Mouse (Mus musculus) forelimb bud, embryonic 11.5 days (tissue): ENCODE data around the gene Rps6ka1.
"Not testable (repeated sequence)": the region's sequence is repeated elsewhere in the genome, so short reads cannot be mapped to it uniquely, and the experiment has no call there.

ENCODE experiments used
- DNase-seq: peaks from one replicate; pipeline ENCODE4 v3.0.0-alpha.2; 2012; ENCODE audit warnings: low read depth, low spot score

Rps6ka1 gene

DNA sequence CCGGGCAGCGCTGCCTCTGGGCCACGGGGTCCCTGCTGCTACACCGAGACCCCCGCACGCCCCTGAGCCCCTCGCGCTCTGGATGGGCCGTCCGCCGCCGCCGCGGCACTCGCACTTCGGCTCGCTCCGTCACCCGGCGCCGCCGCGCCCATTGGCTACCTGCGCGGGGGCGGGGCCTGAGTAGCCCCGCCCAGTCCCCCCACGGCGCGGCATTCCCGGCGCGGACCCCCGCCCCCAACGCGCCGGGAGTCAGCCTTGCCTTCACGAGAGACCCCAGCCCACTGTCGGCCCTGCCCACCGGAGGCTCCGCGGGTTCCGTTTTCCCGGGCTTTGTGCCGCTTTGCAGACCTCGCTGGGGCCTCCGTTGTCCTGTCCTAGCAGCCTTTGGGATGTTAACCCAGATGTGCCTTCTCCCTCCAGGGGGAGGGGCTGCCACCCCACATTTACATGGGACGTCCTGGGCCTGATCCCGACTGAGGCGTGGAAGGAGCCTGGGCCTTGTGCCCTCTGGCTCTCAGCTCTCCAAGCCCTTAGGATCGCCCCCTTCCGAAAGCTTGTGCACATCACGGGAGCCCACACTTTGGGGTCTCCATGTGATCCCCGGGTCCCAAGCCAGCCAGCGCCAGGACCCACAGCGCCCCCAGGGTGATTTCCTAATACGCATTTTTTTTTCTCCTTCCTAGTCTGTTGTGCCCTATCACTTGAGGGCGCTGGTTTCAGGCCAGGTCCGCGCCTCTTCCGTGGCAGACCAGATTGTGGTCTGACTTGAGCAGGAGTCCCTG is at the start of gene Rps6ka1:
TSS of gene Rps6ka1 (minus strand) at position 126 of the 782 bp plus-strand sequence.
- peak; percentile 82 for DNase-seq

DNA sequence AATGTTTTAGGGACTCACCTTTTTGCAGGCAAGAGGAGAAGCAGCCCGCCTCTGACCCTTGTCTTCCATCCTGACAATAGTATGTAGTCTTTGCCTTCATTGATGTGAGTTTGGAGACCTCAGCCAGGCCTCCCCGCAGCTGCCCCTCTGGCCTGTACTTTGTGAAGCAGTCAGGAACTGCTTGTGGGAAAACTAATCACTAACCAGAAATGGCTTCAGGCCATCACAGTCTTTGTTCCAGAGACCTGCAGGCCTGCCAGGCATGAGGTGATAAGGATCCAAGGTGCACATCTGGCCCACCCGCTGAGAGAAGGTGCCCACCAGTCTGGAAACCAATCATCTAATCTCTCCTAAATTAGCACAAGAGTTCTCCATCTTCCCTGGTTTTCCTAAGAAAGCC is 44.2 kb upstream of the Rps6ka1 start:
- no peak for DNase-seq

DNA sequence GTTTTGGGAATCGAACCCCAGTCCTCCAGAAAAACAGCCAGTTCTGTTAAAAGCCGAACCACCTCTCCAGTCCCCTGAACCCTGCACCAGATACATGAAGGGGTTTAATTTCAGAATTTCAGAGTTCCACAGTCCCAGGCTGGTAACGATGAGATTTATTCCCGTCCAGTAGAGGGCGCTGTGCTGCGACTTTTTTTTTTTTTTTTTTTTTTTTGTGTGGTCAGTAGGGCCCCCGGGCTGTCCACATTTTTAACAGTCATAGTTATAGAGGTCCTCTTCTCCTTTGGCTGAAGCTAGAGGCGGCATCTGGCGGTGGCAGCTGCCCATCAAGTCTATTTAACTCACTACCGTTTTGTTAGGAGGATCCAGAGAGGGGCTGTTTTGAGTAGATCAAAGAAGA is 43.8 kb upstream of the Rps6ka1 start:
- DNase-seq, result peak; percentile 26

DNA sequence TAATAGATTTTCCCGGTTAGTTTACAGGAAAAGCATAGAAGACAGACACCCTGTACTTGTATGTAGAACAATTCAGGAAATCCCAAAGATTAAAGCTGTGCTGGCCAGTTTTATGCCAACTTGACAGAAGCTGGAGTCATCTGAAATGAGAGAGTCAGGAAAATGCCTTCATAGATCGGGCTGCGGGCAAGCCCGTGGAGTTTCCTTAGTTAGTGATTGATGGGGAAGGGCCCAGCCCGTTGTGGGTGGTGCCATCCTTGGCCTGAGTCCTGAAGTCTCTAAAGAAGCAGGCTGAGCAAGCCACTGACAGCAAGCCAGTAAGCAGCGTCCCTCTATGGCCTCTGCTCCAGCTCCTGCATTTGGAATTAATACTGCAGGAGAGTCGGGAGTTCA is 41.7 kb upstream of the Rps6ka1 start:
- no peak for DNase-seq

DNA sequence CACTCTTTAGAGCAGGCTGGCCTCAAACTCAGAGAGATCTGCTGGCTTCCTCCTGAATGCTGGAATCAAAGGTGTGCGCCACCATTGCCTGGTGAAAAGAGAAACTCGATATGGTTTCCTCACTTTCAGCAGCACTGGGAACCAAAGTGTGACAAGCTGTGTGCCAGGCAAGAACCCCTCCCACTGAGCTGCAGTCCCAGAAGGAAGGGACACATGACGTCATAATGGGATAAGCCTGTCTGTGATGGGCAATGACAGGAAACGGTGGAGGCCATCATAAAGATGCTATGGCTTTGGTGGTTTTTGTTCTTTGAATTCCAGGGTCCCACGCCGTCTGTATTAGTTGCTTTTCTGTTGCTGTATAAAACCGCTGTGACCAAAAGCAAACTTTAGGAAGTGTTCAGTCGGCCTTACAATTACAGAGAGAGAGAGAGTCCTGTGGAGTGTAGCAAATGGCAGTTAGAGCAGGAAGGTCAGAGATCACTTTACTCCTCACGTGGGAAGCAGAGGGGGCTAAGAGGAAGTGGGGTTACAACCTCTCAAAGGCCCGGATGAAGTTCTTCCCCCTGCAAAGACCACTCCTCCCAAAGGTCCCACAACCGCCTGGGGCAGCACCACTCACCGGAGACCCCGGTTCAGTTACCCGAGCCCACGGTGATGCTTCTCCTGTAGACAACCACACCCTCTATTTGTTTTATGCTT is 41.1 kb upstream of the Rps6ka1 start:
- peak; percentile 53 for DNase-seq

DNA sequence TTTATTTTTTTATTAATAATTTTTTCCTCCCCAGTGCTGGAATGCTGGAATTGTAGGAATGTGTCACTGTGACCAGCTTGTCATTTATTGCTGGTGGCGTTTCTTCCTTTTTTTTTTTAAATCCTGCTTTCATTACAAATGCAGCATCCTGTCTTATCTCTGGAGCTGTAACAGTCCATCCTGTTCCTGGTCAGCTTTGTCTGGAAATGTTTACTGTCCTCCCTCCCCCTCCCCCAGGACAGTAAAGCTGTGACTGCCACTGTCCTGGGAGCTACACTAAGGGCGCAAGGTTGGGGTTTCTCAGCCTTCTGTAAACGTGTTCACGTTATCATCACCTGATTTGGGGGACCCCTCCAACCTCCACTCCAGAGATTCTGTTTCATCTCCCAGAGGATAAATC is 37.6 kb upstream of the Rps6ka1 start:
- no peak for DNase-seq

DNA sequence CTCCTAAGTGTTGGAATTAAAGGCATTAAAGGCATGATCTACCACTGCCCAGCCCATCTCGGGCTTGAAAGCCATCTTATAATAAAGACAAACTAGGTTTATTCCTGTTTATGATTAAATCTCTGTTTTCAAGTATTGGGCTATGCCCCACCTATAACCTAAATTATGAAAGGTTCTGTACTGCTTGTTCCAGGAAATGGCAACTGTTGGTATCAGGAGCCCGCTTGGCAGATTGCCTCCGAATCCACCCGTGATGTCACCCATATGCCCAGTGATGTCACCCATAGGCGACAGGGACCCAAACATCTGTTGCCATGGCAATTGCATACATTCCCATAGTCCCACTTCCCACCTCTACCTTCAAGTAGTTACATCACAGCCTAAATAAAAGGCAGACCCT is 36.1 kb upstream of the Rps6ka1 start:
- no peak for DNase-seq

DNA sequence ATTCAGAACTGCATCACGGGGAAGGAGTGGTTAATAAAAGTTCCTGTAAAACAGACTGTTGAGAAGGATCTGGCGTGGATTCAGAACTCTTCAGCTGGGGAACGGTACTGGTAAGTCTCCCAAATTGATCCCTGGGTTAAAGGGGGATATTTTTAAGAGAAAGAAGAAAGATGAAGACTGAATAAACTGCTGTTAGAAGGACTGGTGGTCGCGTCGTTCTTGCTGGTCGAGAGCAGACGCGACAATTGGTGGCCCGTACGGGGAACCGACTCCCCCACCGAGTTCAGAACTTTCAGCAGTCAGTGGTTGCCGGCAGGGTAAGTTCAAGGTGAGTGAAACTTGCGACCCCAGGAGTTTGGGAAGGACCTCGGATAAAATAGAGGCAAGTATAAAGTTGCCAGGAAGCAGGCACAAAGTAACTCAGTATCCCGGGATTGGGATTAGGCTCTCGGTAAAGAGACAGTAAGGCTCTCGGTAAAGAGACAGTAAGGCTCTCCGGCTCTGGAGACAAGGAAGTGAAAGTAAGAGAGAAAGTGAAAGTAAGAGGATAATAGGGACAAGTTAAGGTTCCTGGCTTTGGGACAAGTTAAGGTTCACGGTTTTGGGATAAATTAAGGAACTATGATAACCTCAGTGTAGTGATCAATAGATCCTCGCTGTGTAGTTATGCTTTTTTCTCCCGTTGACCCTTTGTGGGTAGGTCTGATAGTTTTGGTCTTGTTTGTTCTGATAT is 30.7 kb upstream of the Rps6ka1 start:
- DNase-seq, result not testable (repeated sequence)

DNA sequence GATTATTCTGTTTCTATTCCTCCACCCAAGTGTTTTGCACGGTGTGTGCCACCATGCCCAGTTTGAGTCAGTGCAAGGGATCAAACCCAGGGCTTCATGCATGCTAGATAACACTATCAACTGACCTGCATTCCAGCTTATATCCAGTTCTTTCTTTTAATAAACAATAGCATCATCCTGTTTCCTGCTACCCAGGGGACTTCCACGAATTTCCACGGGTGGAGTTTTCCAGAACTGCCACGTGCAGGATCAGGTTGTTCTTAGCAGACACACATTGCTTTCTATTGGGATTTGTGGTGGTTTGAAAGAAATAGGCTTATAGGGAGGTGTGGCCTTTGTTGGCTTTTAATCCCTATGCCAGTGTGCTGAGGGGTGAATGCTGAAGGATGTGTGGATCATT is 24.4 kb upstream of the Rps6ka1 start:
- DNase-seq, result no peak

DNA sequence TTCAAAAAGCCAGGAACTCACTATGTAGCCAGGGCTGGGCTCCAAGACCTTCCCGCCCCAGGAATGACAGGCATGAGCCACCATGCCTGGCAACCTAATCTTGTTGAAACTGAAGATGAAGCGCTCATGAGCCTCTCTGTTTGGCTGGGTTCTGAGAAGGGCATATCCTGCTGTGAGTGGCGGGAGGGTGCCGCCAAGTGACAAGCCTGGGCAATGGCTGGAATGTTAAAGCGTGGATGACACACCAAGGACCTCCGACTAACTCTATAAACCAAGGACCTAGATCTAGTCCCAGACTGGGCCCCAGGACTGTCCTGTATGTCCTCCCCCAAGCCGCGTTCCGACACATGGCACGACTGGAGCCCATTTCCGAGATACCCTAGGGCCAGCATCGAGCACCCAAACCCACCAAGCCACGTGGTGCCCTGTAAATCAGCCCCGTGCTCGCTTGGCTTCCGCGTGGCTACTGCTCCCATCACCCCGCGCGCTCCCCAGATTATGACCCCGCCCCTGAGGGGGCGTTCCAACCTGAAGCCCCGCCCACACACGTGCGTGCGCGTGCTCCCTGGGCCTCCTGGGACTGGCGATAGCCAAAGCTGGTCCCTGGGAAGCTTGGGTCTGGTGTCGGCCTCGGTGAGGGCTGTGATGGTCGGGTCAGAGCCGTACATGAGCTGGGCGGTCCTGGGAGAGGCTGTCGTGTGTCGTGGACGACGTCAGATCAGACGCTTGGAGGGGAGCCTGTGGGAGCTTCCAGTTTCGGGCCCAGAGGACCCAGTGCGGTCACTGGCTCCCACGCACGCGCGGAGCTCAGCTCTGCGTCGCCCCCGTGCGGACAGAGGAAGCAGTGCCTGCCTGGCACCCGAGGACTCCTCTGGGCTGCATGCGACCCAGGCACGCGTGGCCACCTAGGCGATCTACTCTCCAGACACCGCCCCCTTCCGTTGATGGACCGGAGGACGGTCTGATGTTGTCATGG is 22.9 kb upstream of the Rps6ka1 start:
- peak; percentile 94 for DNase-seq

DNA sequence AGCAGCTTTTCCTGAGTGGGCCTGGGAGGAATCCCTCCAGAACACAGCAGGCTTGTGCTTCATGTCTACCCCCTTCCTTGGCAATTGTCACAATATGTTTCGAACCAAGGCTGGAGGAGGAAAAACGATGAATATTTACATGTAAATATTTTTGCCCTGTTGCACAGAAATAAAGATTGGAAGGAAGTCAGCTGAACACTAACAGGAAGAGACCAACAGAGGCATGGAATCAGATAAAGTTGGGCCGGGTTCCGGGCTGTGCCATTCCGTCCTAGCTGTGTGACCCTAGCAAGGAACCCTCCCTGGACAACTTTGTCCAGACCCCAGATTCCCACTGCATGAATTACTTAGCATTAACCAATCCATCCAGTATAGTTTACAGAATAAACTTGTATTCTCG is 20.5 kb upstream of the Rps6ka1 start:
- no peak for DNase-seq

DNA sequence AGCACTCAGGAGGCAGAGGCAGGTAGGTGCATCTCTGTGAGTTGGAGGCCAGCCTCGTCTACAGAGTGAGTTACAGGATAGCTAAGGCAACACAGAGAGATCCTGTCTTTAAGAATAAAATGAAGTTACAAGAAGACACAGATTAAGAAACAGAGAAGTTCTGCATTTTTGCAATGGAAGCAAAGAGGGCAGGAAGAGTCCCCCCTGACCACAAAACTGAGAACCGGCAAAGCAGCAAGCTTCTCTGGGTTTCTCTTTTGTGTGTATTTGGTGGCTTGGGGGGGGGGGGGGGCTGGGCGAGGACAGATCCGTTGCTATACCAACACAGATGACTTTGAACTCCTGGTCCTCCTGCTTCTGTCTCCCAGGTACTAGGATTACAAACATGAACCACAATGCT is 19.5 kb upstream of the Rps6ka1 start:
- DNase-seq, result no peak

DNA sequence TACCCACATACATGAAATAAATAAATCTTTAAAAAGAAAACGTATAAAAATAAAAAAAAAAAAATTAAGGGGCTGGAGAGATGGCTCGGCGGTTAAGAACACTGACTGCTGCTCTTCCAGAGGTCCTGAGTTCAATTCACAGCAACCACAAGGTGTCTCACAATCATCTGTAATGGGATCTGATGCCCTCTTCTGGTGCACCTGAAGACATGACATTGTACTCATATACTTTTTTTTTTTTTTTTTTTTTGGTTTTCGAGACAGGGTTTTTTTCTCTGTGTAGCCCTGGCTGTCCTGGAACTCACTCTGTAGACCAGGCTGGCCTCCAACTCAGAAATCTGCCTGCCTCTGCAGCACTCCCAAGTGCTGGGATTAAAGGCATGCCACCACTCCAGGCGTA is 18.7 kb upstream of the Rps6ka1 start:
- DNase-seq, result not testable (repeated sequence)

DNA sequence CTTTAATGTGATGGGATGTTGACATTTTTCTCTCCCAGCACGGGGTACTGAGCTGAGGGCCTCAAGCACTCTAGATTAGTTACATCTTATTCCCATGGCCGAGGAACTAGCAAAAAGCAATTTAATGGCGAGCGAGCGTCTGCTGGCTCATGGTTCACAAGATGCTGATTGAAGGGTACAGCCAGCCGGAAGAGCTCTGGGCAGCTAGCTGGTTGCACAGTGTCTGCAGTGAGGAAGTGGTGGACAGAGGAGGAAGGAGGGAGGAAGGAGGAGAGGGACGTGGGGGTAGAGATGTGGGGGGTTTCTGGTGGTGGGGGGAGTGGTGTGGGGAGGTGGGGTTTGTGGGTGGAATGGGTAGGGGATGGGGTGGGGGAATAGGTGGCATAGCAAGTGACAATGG is 17.6 kb upstream of the Rps6ka1 start:
- DNase-seq, result no peak

DNA sequence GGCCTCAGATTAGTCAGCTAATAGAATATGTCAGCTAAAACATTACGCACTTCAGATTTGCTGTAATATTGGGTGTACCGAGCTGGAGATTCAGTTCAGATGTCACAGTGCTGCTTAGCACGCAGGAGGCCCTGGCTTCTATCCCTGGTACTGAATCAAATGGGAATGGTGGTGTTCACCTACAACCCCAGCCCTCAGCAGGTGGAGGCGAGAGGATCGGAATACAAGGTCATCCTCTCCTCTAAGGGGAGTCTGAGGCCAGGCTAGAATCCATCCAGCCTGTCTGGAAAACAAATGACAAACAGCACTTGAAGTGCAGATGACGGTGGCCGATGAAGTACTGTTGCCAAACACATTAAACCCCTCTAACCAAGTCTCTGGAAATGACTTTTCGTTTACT is 16.7 kb upstream of the Rps6ka1 start:
- DNase-seq, result no peak

DNA sequence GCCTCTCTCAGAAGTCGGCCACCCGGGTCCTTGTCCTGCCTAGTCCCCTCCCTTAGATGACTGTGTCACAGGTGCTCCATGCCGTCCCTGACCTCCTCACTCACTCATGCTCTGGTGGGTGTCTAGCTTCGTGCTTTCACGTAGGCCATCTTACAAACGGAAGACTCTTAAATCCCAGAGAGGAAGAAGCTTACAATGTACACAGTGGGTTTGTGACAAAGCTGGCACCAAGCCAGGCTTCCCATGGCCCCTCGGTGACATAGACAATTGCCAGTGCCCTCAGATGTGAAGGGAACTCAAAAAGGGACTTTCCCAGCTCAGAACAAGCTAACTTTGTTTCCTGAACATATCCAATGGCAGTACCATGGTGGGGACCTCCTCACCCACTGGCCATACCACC is 15.8 kb upstream of the Rps6ka1 start:
- DNase-seq, result no peak

DNA sequence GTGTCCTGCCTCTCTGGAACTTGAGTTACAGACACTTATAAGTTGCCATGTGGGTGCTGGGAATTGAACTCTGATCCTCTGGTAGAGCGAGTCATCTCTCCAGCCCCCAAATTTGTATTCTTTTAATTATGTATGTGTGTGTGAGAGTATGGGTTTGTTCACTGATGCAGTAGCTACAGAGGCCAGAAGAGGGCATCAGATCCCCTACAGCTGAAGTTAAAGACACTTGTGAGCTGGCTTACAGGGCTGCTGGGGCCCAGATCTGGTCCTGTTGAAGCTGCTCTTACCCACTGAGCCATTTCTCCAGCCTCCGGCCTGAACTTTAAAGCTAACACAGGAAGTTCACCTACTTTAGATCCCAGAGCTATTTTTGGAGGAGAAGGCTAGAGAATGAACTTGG is 14.9 kb upstream of the Rps6ka1 start:
- no peak for DNase-seq

DNA sequence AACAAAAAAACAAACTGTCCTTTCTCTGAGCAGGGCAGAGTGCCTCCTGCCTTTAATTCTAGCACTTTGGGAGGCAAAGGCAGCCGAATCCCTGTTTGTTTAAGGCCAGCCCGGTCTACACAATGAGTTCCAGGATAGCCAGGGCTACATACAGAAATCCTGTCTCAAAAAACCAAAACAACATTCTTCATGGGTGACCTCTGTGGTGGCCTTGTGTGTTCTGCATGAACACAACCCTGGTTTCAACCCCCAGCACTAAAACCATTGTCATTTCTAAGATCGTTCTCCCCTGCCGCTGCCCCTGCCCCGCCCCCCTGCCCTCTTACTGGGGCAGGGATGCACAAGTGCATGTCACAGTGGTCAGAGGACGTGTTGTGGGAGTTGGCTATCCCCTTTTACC is 13.3 kb upstream of the Rps6ka1 start:
- no peak for DNase-seq

DNA sequence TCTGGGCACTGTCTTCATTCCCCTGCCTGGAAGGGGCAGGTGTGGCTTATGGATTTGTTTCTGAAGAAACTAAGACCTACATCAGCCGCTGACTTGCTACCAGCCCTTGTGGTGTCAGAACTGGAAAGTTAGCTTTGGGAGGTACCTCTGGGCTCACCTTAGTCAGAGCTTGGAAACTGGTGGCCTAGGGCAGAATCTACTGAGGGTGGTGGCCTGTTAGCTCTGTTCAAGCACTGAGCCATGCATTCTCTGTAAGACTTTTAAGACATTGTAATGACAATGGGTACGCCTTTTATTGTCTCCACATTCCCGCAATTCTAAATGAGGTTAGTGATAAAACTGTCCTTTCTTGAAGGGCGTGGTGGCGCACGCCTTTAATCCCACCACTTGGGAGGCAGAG is 12.8 kb upstream of the Rps6ka1 start:
- no peak for DNase-seq

DNA sequence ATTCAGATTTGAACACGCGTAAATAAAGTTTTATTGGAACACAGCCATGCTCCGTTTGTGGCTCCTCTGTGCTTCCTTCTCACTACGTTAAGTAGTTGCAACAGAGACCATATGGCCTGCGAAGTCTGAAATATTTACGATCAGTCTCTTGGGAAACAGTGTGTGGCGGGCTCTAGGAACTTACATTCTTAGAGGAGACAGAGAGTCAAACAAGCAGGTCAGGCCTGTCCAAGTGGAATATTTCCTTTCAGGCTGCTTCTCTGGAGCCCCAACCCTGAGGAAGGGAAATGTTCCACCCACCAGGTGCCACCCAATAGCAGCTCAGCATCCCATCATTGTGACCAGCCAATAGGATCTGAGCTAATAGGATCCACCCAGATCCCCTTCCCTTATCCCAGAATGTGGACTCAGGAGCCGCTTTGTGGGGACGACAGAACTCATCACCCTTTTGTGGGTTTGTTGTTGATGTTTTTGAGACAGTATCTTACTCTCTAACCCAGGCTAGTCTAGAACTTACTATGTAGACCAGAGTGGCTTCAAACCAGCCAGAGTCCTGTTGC is 11.7 kb upstream of the Rps6ka1 start:
- no peak for DNase-seq

DNA sequence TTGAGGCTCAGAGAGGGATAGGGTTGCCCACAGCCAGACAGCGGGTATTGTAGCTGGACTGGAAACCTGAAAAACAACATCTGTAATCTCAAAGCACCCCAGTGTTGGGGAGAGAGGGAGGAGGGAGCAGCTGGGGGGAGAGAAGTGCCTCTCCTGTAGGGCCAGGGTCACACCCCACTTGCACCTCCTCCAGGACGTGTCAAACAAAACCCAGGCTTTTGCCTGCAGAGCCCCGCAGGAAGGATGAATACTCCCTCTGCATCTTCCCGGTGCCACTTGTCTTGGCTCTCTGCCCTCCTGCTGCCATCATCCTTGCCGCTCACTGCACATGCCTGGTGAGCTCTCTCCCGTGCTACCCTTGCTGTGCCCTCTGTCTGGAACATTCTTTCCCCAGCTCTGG is 10.6 kb upstream of the Rps6ka1 start:
- no peak for DNase-seq
